ENCODE assay signal across 26 mouse cellular contexts in genomic region chr17:88898705-88899668, GRCm38 (mm10).
DNase-seq lines count a peak whose midpoint lies in the region; ATAC-seq lines count a peak whose summit lies in the region.
"Had no signal": no experiment of that assay in that cellular context is flagged by ENCODE, and none has a peak within 500 bp of the region (broad histone marks: within the 10 kb centered on the region; RNA-seq: fewer than 3 reads in every experiment).

No protein-coding gene starts in this region.

- no peaks in the 10 kb centered on the region for H3K27me3 ChIP-seq in kidney, embryonic 15.5 days
- H3K27me3 ChIP-seq in neural tube, embryonic 11.5 days (ENCODE audit: control insufficient read depth, insufficient read depth, low read length), result no peaks in the 10 kb centered on the region
- H3K27me3 ChIP-seq: intestine, embryonic 15.5 days; limb, embryonic 15.5 days; stomach, embryonic 15.5 days had no signal

- H3K4me3 ChIP-seq in kidney, embryonic 15.5 days (replicated peaks), result no peak overlapping the region
- no peak overlapping the region for H3K4me3 ChIP-seq in neural tube, embryonic 11.5 days (ENCODE audit: low read depth, low read length)
- H3K4me3 ChIP-seq: forebrain, embryonic 10.5 days; hindbrain, embryonic 10.5 days; intestine, embryonic 15.5 days; limb, embryonic 15.5 days; stomach, embryonic 15.5 days had no signal

- peak; percentile 10 to 13 for DNase-seq in cerebellum, adult 18-20 months
- no peak for DNase-seq in cerebellum, postnatal 36 days
- DNase-seq in kidney, postnatal 10 days, result no peak
- DNase-seq in neural tube, embryonic 11.5 days (ENCODE audit: low spot score), result no peak
- no peak for DNase-seq in neural tube, embryonic 10.5 days (ENCODE audit: extremely low spot score, low spot score)
- no peak for DNase-seq in left cerebral cortex, adult 8-10 months (ENCODE audit: low spot score in 2 of 2)
- DNase-seq: adrenal gland, postnatal 36 days; gastrocnemius, postnatal 10 days; heart, adult 11 months; kidney, postnatal 25 days; left cerebral cortex, postnatal 4 days; lung, embryonic 14.5 days; thymus, postnatal 25 days had no signal

- no peaks in the 10 kb centered on the region for H3K9me3 ChIP-seq in kidney, embryonic 15.5 days (replicated peaks)
- no peaks in the 10 kb centered on the region for H3K9me3 ChIP-seq in neural tube, embryonic 11.5 days (ENCODE audit: control insufficient read depth, low read length)
- H3K9me3 ChIP-seq: forebrain, embryonic 10.5 days; hindbrain, embryonic 10.5 days; intestine, embryonic 15.5 days; limb, embryonic 15.5 days; stomach, embryonic 15.5 days had no signal

- peaks cover 7% of the 10 kb centered on the region for H3K4me1 ChIP-seq in kidney, embryonic 15.5 days
- no peaks in the 10 kb centered on the region for H3K4me1 ChIP-seq in neural tube, embryonic 11.5 days (ENCODE audit: control insufficient read depth, insufficient read depth, low read length)
- H3K4me1 ChIP-seq: forebrain, embryonic 10.5 days; intestine, embryonic 15.5 days; limb, embryonic 15.5 days; stomach, embryonic 15.5 days had no signal

- H3K9ac ChIP-seq in kidney, embryonic 15.5 days, result no peak overlapping the region
- H3K9ac ChIP-seq in neural tube, embryonic 11.5 days (ENCODE audit: low read length), result no peak overlapping the region
- H3K9ac ChIP-seq: intestine, embryonic 15.5 days; limb, embryonic 15.5 days; liver, embryonic 14.5 days; lung, embryonic 14.5 days; stomach, embryonic 15.5 days had no signal

- H3K4me2 ChIP-seq in kidney, embryonic 15.5 days, result no peak overlapping the region
- H3K4me2 ChIP-seq in neural tube, embryonic 11.5 days (ENCODE audit: low read depth), result no peak overlapping the region
- H3K4me2 ChIP-seq: heart, embryonic 11.5 days; intestine, embryonic 15.5 days; limb, embryonic 15.5 days; lung, embryonic 14.5 days; stomach, embryonic 15.5 days had no signal

- no peak overlapping the region for H3K27ac ChIP-seq in kidney, embryonic 15.5 days
- no peak overlapping the region for H3K27ac ChIP-seq in neural tube, embryonic 11.5 days (ENCODE audit: low read depth, low read length)
- H3K27ac ChIP-seq: forebrain, embryonic 10.5 days; hindbrain, embryonic 10.5 days; intestine, embryonic 15.5 days; limb, embryonic 15.5 days; liver, embryonic 14.5 days; stomach, embryonic 15.5 days had no signal

- no peaks in the 10 kb centered on the region for H3K36me3 ChIP-seq in kidney, embryonic 15.5 days
- H3K36me3 ChIP-seq in neural tube, embryonic 11.5 days (ENCODE audit: control insufficient read depth, insufficient read depth, low read length), result no peaks in the 10 kb centered on the region
- H3K36me3 ChIP-seq: forebrain, embryonic 10.5 days; hindbrain, embryonic 10.5 days; intestine, embryonic 15.5 days; limb, embryonic 15.5 days; stomach, embryonic 15.5 days had no signal

- peak; percentile 61; the same call in 1 of the 2 replicates for ATAC-seq in kidney, embryonic 15.5 days (replicated peaks; ENCODE audit: low FRiP score)
- ATAC-seq in neural tube, embryonic 11.5 days (ENCODE audit: insufficient read depth, low FRiP score, low TSS enrichment), result peak; percentile 60
- ATAC-seq in granulocyte monocyte progenitor cell, adult 5-6 weeks (replicated peaks; ENCODE audit: poor library complexity, severe bottlenecking), result no peak
- ATAC-seq: CD4-positive, CD25-positive, alpha-beta regulatory T cell, adult 4 months; forebrain, embryonic 16.5 days; hindbrain, embryonic 16.5 days; intestine, embryonic 15.5 days; midbrain, embryonic 16.5 days had no signal

- 28% methylated on average over 11 of the region's 11 CpGs for WGBS in kidney, embryonic 15.5 days
- 37% methylated on average over 11 of the region's 11 CpGs for WGBS in neural tube, embryonic 11.5 days

Comparison
In these comparisons a context has a peak if more than half of its experiments do, and no peak if none do; other contexts are left out.
1. DNase-seq: peak in cerebellum, adult 18-20 months (2 of 2); none in cerebellum, postnatal 36 days (0 of 2), kidney, postnatal 10 days (single experiment), neural tube, embryonic 11.5 days (single experiment), neural tube, embryonic 10.5 days (single experiment) and left cerebral cortex, adult 8-10 months (0 of 2).